Mouse (Mus musculus): Measurements from ENCODE around the gene Tmem150a. TPM values are rescaled to one million over a fixed set of nuclear protein-coding genes. Genes with fewer than 3 reads are reported as not detected.

The Tmem150a gene
- total RNA-seq, 1 experiment from 2014 or later, result not detected

GRCm38 (mm10) chr6:72388266-72388665, 33.0 kb downstream of the Tmem150a start:
- ATAC-seq (replicated peaks; ENCODE audit: insufficient number of reproducible peaks, low FRiP score, low TSS enrichment, poor library complexity, severe bottlenecking), result no peak

DNA sequence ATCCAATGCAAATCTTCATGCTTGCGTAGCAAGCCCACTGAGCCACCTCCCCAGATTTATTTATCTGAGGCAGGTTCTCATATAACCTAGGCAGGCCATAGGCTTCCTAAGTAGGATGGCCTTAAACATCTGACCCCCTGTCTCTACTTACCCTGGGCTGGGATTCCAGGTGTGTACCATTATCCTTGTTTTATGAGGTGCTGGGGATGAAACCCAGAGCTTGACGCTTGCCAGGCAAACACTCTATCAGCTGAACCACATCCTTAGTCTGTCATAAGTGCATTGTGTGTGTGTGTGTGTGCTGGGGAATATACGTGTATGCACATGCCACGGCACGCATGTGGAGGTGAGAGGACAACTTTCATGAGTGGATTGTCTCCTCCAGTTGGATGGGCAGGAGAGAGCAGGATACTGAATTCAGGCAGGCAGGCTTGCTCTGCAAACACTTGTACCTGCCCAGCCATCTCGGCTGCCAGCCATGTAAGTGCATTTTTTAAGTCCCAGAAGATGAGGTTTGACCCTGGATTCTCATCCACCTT, 33.6 kb downstream of the Tmem150a start:
- no peak for ATAC-seq (replicated peaks; ENCODE audit: insufficient number of reproducible peaks, low FRiP score, low TSS enrichment, poor library complexity, severe bottlenecking)

DNA sequence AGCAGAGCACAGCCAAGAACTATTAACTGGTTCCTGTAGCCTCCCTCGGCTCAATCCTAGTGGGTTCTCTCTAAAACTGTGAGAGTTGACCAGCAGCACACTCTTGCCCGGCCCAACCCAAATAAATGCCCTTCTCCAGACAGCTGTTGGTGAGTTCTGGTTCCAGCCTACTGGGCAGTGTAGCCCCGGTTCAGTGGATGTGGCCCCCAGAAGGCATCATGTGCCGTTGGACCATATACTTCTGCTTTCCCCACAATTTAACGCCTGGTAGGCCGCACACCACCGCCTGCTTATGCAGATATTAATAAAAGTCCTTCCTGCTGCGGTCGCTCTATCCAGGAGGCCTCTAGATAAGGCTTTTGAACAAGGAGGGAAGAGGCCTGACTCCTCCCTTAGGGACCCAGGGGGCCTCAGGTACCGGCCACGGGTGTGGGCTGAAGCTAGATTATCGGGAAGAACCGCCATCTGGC, 34.3 kb downstream of the Tmem150a start:
- peak; percentile 43 for ATAC-seq (replicated peaks; ENCODE audit: insufficient number of reproducible peaks, low FRiP score, low TSS enrichment, poor library complexity, severe bottlenecking)

DNA sequence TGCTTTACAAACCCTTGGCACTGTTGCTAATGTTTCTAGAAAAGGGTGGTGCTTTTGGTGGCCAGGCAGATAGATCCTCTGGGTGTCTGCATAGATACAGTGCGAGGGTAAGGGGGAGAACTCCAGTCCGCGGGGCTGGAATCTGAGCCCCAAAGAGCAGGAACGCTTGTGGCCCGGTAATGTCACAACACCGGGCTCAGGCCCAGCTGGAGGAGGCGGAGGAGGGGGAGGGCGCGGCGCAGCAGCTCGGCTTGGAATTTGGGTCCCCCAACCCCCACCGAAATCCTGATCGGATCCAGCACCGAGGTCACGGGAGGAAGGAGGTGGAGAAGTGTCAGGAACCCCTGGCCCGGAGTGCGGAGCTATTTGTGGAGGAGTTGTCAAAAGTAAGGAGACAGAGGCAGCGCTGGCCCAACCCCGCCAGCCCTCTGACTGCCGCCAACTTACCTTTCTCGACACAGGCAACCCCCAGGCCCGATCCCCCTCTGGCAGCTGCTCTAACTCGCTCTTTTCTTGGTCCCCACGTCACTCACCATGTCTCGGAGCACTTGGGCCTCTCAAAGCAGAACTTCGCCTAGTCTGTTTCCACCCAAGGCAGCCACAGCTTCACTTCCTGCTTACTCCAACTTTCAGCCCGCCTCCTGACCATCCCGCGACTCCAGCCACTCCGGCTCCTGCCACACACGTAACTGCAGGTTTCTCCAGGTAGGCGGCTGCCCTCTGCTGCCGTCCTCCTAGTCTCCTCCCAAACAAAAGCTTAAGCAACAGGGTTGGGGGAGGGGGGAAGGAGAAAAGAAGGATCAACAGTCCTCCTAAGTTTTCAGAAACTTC, 34.9 kb downstream of the Tmem150a start, which contains the start of gene Vamp8:
TSS of gene Vamp8 (minus strand) at position 763 of the 831 bp plus-strand sequence.
- ATAC-seq (replicated peaks; ENCODE audit: insufficient number of reproducible peaks, low FRiP score, low TSS enrichment, poor library complexity, severe bottlenecking), result peak; percentile 87

DNA sequence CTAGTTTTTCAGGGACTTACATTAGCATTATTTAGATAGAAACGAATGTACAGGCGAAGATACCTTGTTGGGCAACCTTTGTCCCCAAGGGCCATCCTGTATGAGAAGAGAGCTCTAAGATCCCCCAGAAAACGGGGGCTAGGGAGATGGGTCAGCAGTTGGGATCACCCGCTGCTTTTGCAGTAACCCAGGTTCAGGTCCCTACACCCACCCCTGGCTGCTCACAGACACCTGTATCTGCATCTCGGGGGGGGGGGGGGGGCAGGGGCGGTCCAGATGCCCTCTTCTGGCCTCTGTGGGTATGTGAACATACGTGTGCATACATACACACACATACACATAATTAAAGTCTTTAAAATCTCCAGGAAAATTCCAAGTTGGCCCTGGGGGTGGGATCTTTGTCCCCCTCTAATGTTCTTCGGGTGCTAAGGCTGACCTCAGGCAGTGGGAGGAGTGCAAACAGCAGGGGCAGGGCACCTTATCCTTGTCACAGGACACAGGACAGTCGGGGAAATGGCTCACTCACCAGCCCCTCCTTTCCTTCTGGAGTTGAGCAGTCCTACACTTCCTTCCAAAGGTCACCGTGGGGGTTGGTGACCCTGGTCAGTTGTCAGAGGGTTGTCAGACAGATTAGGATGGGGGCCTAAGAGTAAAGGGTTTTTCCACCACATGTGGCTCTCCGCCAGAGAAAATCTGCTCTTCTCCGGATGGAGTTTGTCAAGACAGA, 35.7 kb downstream of the Tmem150a start:
- no peak for ATAC-seq (replicated peaks; ENCODE audit: insufficient number of reproducible peaks, low FRiP score, low TSS enrichment, poor library complexity, severe bottlenecking)

- no peak for ATAC-seq (replicated peaks; ENCODE audit: insufficient number of reproducible peaks, low FRiP score, low TSS enrichment, poor library complexity, severe bottlenecking)
Observed at GRCm38 (mm10) chr6:72392341-72392740, 37.1 kb downstream of the Tmem150a start.

- ATAC-seq (replicated peaks; ENCODE audit: insufficient number of reproducible peaks, low FRiP score, low TSS enrichment, poor library complexity, severe bottlenecking), result no peak
Observed at GRCm38 (mm10) chr6:72396837-72397251, 41.6 kb downstream of the Tmem150a start.

- ATAC-seq (replicated peaks; ENCODE audit: insufficient number of reproducible peaks, low FRiP score, low TSS enrichment, poor library complexity, severe bottlenecking), result no peak
Observed at GRCm38 (mm10) chr6:72399967-72400366, 44.7 kb downstream of the Tmem150a start.

DNA sequence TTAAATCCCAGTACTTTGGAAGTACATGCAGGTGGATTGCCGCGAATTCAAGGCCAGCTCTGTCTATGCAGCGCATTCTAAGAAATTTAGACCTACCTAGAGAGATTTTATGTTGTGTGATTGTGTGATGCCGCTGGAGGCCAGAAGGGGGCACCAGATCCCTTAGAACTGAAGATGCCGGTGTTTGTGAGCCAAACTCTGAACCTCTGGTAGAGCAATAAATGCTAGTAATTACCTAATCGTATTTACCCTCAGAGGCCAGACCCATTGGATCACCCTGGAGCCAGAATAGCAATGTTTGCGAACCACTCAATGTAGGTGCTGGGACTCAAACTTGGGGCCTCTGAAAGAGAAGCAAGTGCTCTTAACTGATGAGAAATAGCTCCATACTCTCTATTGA, 46.6 kb downstream of the Tmem150a start:
- peak; percentile 88 for ATAC-seq (replicated peaks; ENCODE audit: insufficient number of reproducible peaks, low FRiP score, low TSS enrichment, poor library complexity, severe bottlenecking)

DNA sequence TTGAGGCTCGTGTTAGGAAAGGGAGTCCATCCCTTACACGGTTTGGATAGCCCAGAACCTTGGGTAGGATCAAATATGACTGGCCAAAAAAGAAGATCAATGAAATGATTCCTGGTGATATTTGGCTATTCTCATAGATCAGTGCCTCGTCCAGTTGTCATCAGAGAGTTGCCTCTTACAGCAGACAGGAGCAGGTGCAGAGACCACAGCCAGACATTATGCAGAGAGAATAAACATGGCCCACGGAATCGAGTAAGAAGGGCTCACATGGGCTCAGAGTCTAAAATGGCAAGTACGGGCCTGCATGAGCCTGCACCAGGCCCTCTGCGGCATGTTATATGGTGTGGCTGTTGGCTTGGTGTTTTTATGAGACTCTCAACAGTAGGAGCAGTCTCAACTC, 50.1 kb downstream of the Tmem150a start:
- no peak for ATAC-seq (replicated peaks; ENCODE audit: insufficient number of reproducible peaks, low FRiP score, low TSS enrichment, poor library complexity, severe bottlenecking)

GRCm38 (mm10) chr6:72407119-72407518, 51.9 kb downstream of the Tmem150a start:
- ATAC-seq (replicated peaks; ENCODE audit: insufficient number of reproducible peaks, low FRiP score, low TSS enrichment, poor library complexity, severe bottlenecking), result peak; percentile 98

Other genes with a start within 250 kb of the Tmem150a start
- gene Atoh8, start 119.9 kb upstream of the Tmem150a start, total RNA-seq (2017), result 0.49 TPM in 1 of 3 replicates, not detected in the others
- not detected in 3 replicates for gene Sftpb, start 50.8 kb upstream of the Tmem150a start, total RNA-seq (2017)
- gene Usp39, start 10.3 kb upstream of the Tmem150a start, total RNA-seq (2017), result 22.6 to 41.7 TPM (median 35.3 TPM) in 3 replicates
- gene 0610030E20Rik, start 8.1 kb upstream of the Tmem150a start, total RNA-seq (2017), result 14.0 to 33.3 TPM (median 20.1 TPM) in 3 replicates
- 51.8 to 77.7 TPM (median 56.1 TPM) in 3 replicates for gene Rnf181, start 11.5 kb downstream of the Tmem150a start, total RNA-seq (2017)
- 6.6 to 20.9 TPM (median 13.2 TPM) in 3 replicates for gene Vamp5, start 25.0 kb downstream of the Tmem150a start, total RNA-seq (2017)
- 202 to 246 TPM (median 207 TPM) in 3 replicates for gene Vamp8, start 35.3 kb downstream of the Tmem150a start, total RNA-seq (2017)
- 10.1 to 13.9 TPM (median 11.1 TPM) in 3 replicates for gene Ggcx, start 58.9 kb downstream of the Tmem150a start, total RNA-seq (2017)
- gene Mat2a, start 84.1 kb downstream of the Tmem150a start, total RNA-seq (2017), result 122 to 186 TPM (median 164 TPM) in 3 replicates
- gene Sh2d6, start 166.3 kb downstream of the Tmem150a start, total RNA-seq (2017), result 0.75 TPM in 1 of 3 replicates, not detected in the others
- gene Capg, start 188.9 kb downstream of the Tmem150a start, total RNA-seq (2017), result 54.4 to 71.6 TPM (median 54.8 TPM) in 3 replicates
- 7.6 to 8.8 TPM (median 8.0 TPM) in 3 replicates for gene Elmod3, start 243.0 kb downstream of the Tmem150a start, total RNA-seq (2017)
- 2.9 to 10.9 TPM (median 6.6 TPM) in 3 replicates for gene Retsat, start 243.0 kb downstream of the Tmem150a start, total RNA-seq (2017)